Mouse (Mus musculus): ENCODE results near the gene Prkrip1. TPM values are rescaled to one million over a fixed set of nuclear protein-coding genes. Genes with fewer than 3 reads are reported as not detected.

Gene Prkrip1
- total and polyA plus RNA-seq, 3 experiments, result 55.1 to 84.1 TPM; not detected in 1

- peaks cover 13 to 19% of the 10 kb centered on the region in 2 experiments for H3K36me3 ChIP-seq (ENCODE audit: control insufficient read depth in 1 of 2, insufficient read depth in 2 of 2, low read length in 2 of 2)
- H3K27ac ChIP-seq (ENCODE audit: control insufficient read depth, low read depth, low read length), result no peak overlapping the region
- H3K4me3 ChIP-seq (ENCODE audit: control insufficient read depth in 1 of 2, insufficient read depth in 1 of 2, low read depth in 2 of 2, low read length in 2 of 2), result no peak overlapping the region
- peak; percentile 77 for DNase-seq (ENCODE audit: low read depth, low spot score)
- H3K27me3 ChIP-seq (ENCODE audit: control insufficient read depth in 1 of 2, insufficient read depth in 2 of 2, low read length in 2 of 2), result no peaks in the 10 kb centered on the region
- no peak overlapping the region for H3K9ac ChIP-seq (ENCODE audit: control insufficient read depth, low read depth, low read length, poor library complexity, severe bottlenecking)
- peaks cover 10 to 21% of the 10 kb centered on the region in 2 experiments for H3K4me1 ChIP-seq (ENCODE audit: control insufficient read depth in 1 of 2, insufficient read depth in 2 of 2, low read length in 2 of 2)
- H3K9me3 ChIP-seq (replicated peaks; ENCODE audit: insufficient read depth, low read length), result no peaks in the 10 kb centered on the region
- H3K79me2 ChIP-seq (ENCODE audit: control insufficient read depth, insufficient read depth, low read length, poor library complexity), result no peaks in the 10 kb centered on the region
- no peak for TF ChIP-seq E2F4 (IDR thresholded peaks at IDR 0.05; ENCODE audit: borderline replicate concordance, low read depth, low read length)
- no peak for TF ChIP-seq CHD2 (IDR thresholded peaks at IDR 0.05; ENCODE audit: low read length)
- TF ChIP-seq GATA1 (IDR thresholded peaks at IDR 0.05; ENCODE audit: low read depth, low read length), result no peak
- TF ChIP-seq BHLHE40 (IDR thresholded peaks at IDR 0.05; ENCODE audit: borderline replicate concordance, low read depth, low read length), result peak; percentile 63; the same call in 1 of the 2 replicates
- TF ChIP-seq MAX (IDR thresholded peaks at IDR 0.05; ENCODE audit: low read length), result no peak
- TF ChIP-seq ZMIZ1 (IDR thresholded peaks at IDR 0.05; ENCODE audit: low read depth, low read length), result no peak
- no peak for TF ChIP-seq NELFE (IDR thresholded peaks at IDR 0.05; ENCODE audit: low read depth, low read length)
- no peak for TF ChIP-seq CHD1 (IDR thresholded peaks at IDR 0.05; ENCODE audit: low read depth, low read length)
- TF ChIP-seq NRF1 (IDR thresholded peaks at IDR 0.05; ENCODE audit: insufficient read depth, low read depth, low read length, poor library complexity, severe bottlenecking), result no peak
- no peak for TF ChIP-seq UBTF (IDR thresholded peaks at IDR 0.05; ENCODE audit: borderline replicate concordance, insufficient read depth, low read depth, low read length)
- no peak for TF ChIP-seq TCF12 (IDR thresholded peaks at IDR 0.05; ENCODE audit: low read depth, low read length)
- 0 out of 2 replicates have a peak, but pooled peaks have one; percentile 15 for TF ChIP-seq MYC (IDR thresholded peaks at IDR 0.05; ENCODE audit: low read depth, low read length)
- TF ChIP-seq KAT2A (conservative IDR thresholded peaks at IDR 0.05; ENCODE audit: low read depth, low read length), result no peak
- TF ChIP-seq MEF2A (IDR thresholded peaks at IDR 0.05; ENCODE audit: extremely low read depth, insufficient replicate concordance, low read depth, low read length, poor library complexity, severe bottlenecking), result no peak
- no peak for TF ChIP-seq MYB (IDR thresholded peaks at IDR 0.05; ENCODE audit: low read depth, low read length)
- TF ChIP-seq CTCF (IDR thresholded peaks at IDR 0.05 in 2 of 3, conservative IDR thresholded peaks at IDR 0.05 in 1 of 3; ENCODE audit: control insufficient read depth in 1 of 3, insufficient read depth in 1 of 3, low read depth in 2 of 3, low read length in 3 of 3, poor library complexity in 1 of 3, severe bottlenecking in 1 of 3), result peak; percentile 80 to 98 (median 85)
- TF ChIP-seq SIN3A (IDR thresholded peaks at IDR 0.05; ENCODE audit: low read length), result peak; percentile 75
- TF ChIP-seq POLR2AphosphoS5 (IDR thresholded peaks at IDR 0.05; ENCODE audit: borderline replicate concordance, low read depth, low read length), result no peak
- TF ChIP-seq EP300 (IDR thresholded peaks at IDR 0.05; ENCODE audit: low read depth in 1 of 2, low read length in 2 of 2), result 0 out of 4 replicates have a peak, but pooled peaks of 1 of the 2 experiments have one; percentile 7
- no peak for TF ChIP-seq POLR2AphosphoS2 (IDR thresholded peaks at IDR 0.05; ENCODE audit: low read length)
- TF ChIP-seq ZKSCAN1 (IDR thresholded peaks at IDR 0.05; ENCODE audit: low read depth, low read length), result 0 out of 2 replicates have a peak, but pooled peaks have one; percentile 31
- TF ChIP-seq ZC3H11A (IDR thresholded peaks at IDR 0.05; ENCODE audit: low read depth, low read length), result peak; percentile 90
- no peak for TF ChIP-seq ELF1 (IDR thresholded peaks at IDR 0.05; ENCODE audit: low read depth, low read length)
- no peak for TF ChIP-seq JUND (IDR thresholded peaks at IDR 0.05; ENCODE audit: low read depth, low read length)
- peak; percentile 69 for TF ChIP-seq MXI1 (IDR thresholded peaks at IDR 0.05; ENCODE audit: low read depth, low read length)
- TF ChIP-seq POLR2A (IDR thresholded peaks at IDR 0.05; ENCODE audit: control insufficient read depth in 1 of 2, insufficient read depth in 1 of 2, low read depth in 1 of 2, low read length in 2 of 2, poor library complexity in 1 of 2), result no peak
- peak; percentile 45; the same call in 1 of the 2 replicates for TF ChIP-seq MAZ (IDR thresholded peaks at IDR 0.05; ENCODE audit: low read depth, low read length)
- TF ChIP-seq SMC3 (IDR thresholded peaks at IDR 0.05; ENCODE audit: low read depth, low read length), result peak; percentile 89
- no peak for TF ChIP-seq USF2 (IDR thresholded peaks at IDR 0.05; ENCODE audit: borderline replicate concordance in 1 of 2, insufficient read depth in 1 of 2, low read depth in 1 of 2, low read length in 2 of 2)
- no peak for TF ChIP-seq TAL1 (IDR thresholded peaks at IDR 0.05; ENCODE audit: low read length)
- TF ChIP-seq TBP (IDR thresholded peaks at IDR 0.05; ENCODE audit: low read depth, low read length), result no peak
- TF ChIP-seq USF1 (IDR thresholded peaks at IDR 0.05; ENCODE audit: low read depth, low read length), result no peak
- TF ChIP-seq RCOR1 (IDR thresholded peaks at IDR 0.05; ENCODE audit: low read depth, low read length), result no peak
- TF ChIP-seq RAD21 (IDR thresholded peaks at IDR 0.05; ENCODE audit: low read depth, low read length), result peak; percentile 96
- TF ChIP-seq ETS1 (IDR thresholded peaks at IDR 0.05; ENCODE audit: low read depth, low read length), result no peak
- no peak for TF ChIP-seq MAFK (IDR thresholded peaks at IDR 0.05; ENCODE audit: borderline replicate concordance, low read depth, low read length)
- TF ChIP-seq GABPA (IDR thresholded peaks at IDR 0.05; ENCODE audit: low read depth, low read length), result no peak
- TF ChIP-seq ZNF384 (IDR thresholded peaks at IDR 0.05; ENCODE audit: low read depth, low read length), result peak; percentile 46
These were observed 12.0 kb downstream of the Prkrip1 start for GRCm38 (mm10) chr5:136186723-136187122.

Data from MEL (cell line).